Mouse (Mus musculus): ENCODE data around the gene Ganab.

DNA sequence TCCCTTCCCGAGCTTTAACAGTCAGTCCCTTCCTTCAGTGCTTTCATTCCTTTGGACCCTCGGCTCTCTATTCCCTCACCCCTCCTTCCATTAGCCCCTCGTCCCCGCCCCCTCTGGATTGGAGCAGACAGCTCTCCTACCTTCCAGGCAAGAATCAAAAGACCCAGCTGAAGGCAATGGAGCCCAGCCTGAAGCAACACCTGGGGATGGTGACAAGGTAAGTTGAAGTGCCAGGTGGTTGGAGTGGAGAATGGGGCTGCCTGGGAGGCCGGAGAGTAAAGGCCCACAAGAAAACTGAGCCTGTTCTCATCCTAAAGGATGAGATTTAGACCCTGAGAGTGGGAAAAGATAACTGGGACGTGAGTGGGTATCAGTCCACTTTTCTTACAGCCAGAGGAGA lies 10.7 kb downstream of the Ganab start:
- no peak for TF ChIP-seq CTCF (IDR thresholded peaks at IDR 0.05)
- TF ChIP-seq EP300 (IDR thresholded peaks at IDR 0.05) = no peak

Measured in lung, postnatal 0 days (tissue).